Mouse (Mus musculus) left cerebral cortex, postnatal 10 days (tissue): ENCODE measurements around the gene Tprkb. TPM values are rescaled to one million over a fixed set of nuclear protein-coding genes. Genes with fewer than 3 reads are reported as not detected.
A peak's percentile ranks its signal among the peaks of the same experiment; 100 is the strongest.
"Not testable (repeated sequence)": the region's sequence is repeated elsewhere in the genome, so short reads cannot be mapped to it uniquely, and the experiment has no call there.

Experiments
- DNase-seq, 2 experiments: peaks; one replicate each; pipeline ENCODE4 v3.0.0; 2021 to 2022; ENCODE audit warnings: low spot score in 2 of 2, mixed read lengths in 1 of 2; ENCODE audit errors: extremely low spot score in 1 of 2
- intact Hi-C: fragments of 180-260 bp; cut with DNase I; formaldehyde crosslinking; loops from one replicate; pipeline ENCODE4 v1.15.1; 2025
- total RNA-seq, 2 experiments: library from RNA; stranded (reverse); gene quantifications; 2 replicates each; pipeline ENCODE4 v1.2.3; 2021

The Tprkb gene
- total RNA-seq, 2 experiments from 2014 or later, result 42.1 to 47.9 TPM

GRCm38 (mm10) chr6:85909704-85910103 lies 2.0 kb upstream of the Tprkb start:
- intact Hi-C loops, result loop anchor here (10.0 kb wide), 1 partner anchor 325 kb away; the partner anchor contains the start of gene Alms1
- DNase-seq, result no peak

- peak in 1 of 2 experiments; percentile 18 for DNase-seq
- intact Hi-C loops, result no loop called here
Measured at GRCm38 (mm10) chr6:85915141-85915538, 3.5 kb downstream of the Tprkb start.

- DNase-seq, result peak; percentile 87 to 92
- intact Hi-C loops, result not testable (repeated sequence)
Measured at GRCm38 (mm10) chr6:85915539-85916513, 4.2 kb downstream of the Tprkb start, which contains the start of gene Nat8f1. TSS of gene Nat8f1 (minus strand) at chr6:85915687.

GRCm38 (mm10) chr6:85916596-85916995 lies 4.9 kb downstream of the Tprkb start:
- intact Hi-C loops, result no loop called here
- DNase-seq, result no peak

- intact Hi-C loops, DNase-seq: not testable (repeated sequence)
Measured at GRCm38 (mm10) chr6:85918341-85918740, 6.7 kb downstream of the Tprkb start.

- intact Hi-C loops, result no loop called here
- no peak for DNase-seq
Measured at GRCm38 (mm10) chr6:85919401-85919800, 7.7 kb downstream of the Tprkb start.

- intact Hi-C loops, result no loop called here
- no peak for DNase-seq
Measured at GRCm38 (mm10) chr6:85923643-85924042, 12.0 kb downstream of the Tprkb start.

GRCm38 (mm10) chr6:85926709-85927108 lies 15.0 kb downstream of the Tprkb start:
- intact Hi-C loops, result no loop called here
- no peak for DNase-seq

- intact Hi-C loops, result no loop called here
- no peak for DNase-seq
Measured at GRCm38 (mm10) chr6:85927476-85928464, 16.1 kb downstream of the Tprkb start.

- DNase-seq, result no peak
- intact Hi-C loops, result no loop called here
Measured at GRCm38 (mm10) chr6:85929312-85929711, 17.6 kb downstream of the Tprkb start.

GRCm38 (mm10) chr6:85934047-85934446 lies 22.4 kb downstream of the Tprkb start:
- intact Hi-C loops, result no loop called here
- DNase-seq, result no peak

- intact Hi-C loops, result no loop called here
- no peak for DNase-seq
Measured at GRCm38 (mm10) chr6:85935646-85936045, 24.0 kb downstream of the Tprkb start.

GRCm38 (mm10) chr6:85936508-85937465 lies 25.1 kb downstream of the Tprkb start:
- peak; percentile 64 to 87 for DNase-seq
- intact Hi-C loops, result not testable (repeated sequence)

- no peak for DNase-seq
- intact Hi-C loops, result no loop called here
Measured at GRCm38 (mm10) chr6:85938701-85939100, 27.0 kb downstream of the Tprkb start.

GRCm38 (mm10) chr6:85942469-85942868 lies 30.8 kb downstream of the Tprkb start:
- no peak for DNase-seq
- intact Hi-C loops, result loop anchor here (10.0 kb wide), 1 partner anchor 462 kb away; the partner anchor contains the start of gene Tia1

GRCm38 (mm10) chr6:85948549-85948948 lies 36.9 kb downstream of the Tprkb start:
- intact Hi-C loops, result loop anchor here (10.0 kb wide), 1 partner anchor 456 kb away; the partner anchor contains the start of gene Tia1
- no peak for DNase-seq

GRCm38 (mm10) chr6:85957581-85957980 lies 45.9 kb downstream of the Tprkb start:
- DNase-seq, result no peak
- intact Hi-C loops, result no loop called here
